Mouse (Mus musculus) hindlimb bud, embryonic 11.5 days (tissue): Measurements from ENCODE around the gene Junb.

Experiments
- DNase-seq: peaks from one replicate; pipeline ENCODE4 v3.0.0-alpha.2; 2012; ENCODE audit warnings: low read depth, low spot score; ENCODE audit errors: extremely low spot score

The Junb gene

GRCm38 (mm10) chr8:84989311-84989731 is 10.8 kb upstream of the Junb start:
- DNase-seq: no peak

GRCm38 (mm10) chr8:84987903-84988302 is 9.4 kb upstream of the Junb start:
- no peak for DNase-seq

- DNase-seq: no peak
Measured at GRCm38 (mm10) chr8:84987388-84987787, 8.9 kb upstream of the Junb start.

- no peak for DNase-seq
Measured at GRCm38 (mm10) chr8:84986379-84986945, 7.9 kb upstream of the Junb start.

- DNase-seq: no peak
Measured at GRCm38 (mm10) chr8:84985684-84986378, 7.3 kb upstream of the Junb start.

GRCm38 (mm10) chr8:84985049-84985683 is 6.6 kb upstream of the Junb start:
- no peak for DNase-seq

GRCm38 (mm10) chr8:84984294-84985048 is 6.0 kb upstream of the Junb start:
- DNase-seq: no peak

- DNase-seq: no peak
Measured at GRCm38 (mm10) chr8:84982499-84983011, 4.0 kb upstream of the Junb start.

- no peak for DNase-seq
Measured at GRCm38 (mm10) chr8:84981644-84982498, 3.4 kb upstream of the Junb start.

GRCm38 (mm10) chr8:84980622-84981358 is 2.3 kb upstream of the Junb start:
- no peak for DNase-seq

GRCm38 (mm10) chr8:84979599-84980421 is 1.3 kb upstream of the Junb start:
- DNase-seq: no peak

- DNase-seq: no peak
Measured at GRCm38 (mm10) chr8:84977435-84978247, 877 bp downstream of the Junb start.

- no peak for DNase-seq
Measured at GRCm38 (mm10) chr8:84976763-84977434, 1.6 kb downstream of the Junb start.

GRCm38 (mm10) chr8:84976031-84976762 is 2.3 kb downstream of the Junb start:
- DNase-seq: peak; percentile 88

- no peak for DNase-seq
Measured at GRCm38 (mm10) chr8:84975434-84975833, 3.1 kb downstream of the Junb start.

GRCm38 (mm10) chr8:84974543-84975142 is 3.9 kb downstream of the Junb start:
- no peak for DNase-seq
